Mouse (Mus musculus) lung, embryonic 14.5 days (tissue): ENCODE results near the gene Aicda. TPM values are rescaled to one million over a fixed set of nuclear protein-coding genes. Genes with fewer than 3 reads are reported as not detected.

Source experiments
- ATAC-seq: fragments of 200-750 bp; cut with Nextera tagmentation; 2 replicates; pipeline ENCODE4 v1.8.0; 2017; ENCODE audit warnings: mild to moderate bottlenecking, moderate TSS enrichment, moderate library complexity; ENCODE audit not compliant: insufficient read depth
- DNase-seq: peaks from one replicate; pipeline ENCODE4 v3.0.0-alpha.2; 2015
- H3K27ac ChIP-seq: fragments of 300-500 bp; sonication (generic); 2 replicates; pipeline ENCODE4 v1.5.1; 2014; ENCODE audit warnings: low read depth, mild to moderate bottlenecking, moderate library complexity
- H3K27me3 ChIP-seq: fragments of 300-500 bp; sonication (generic); 2 replicates; pipeline ENCODE4 v1.6.1; 2014; ENCODE audit warnings: low read length, control low read depth; ENCODE audit not compliant: insufficient read depth
- H3K36me3 ChIP-seq: fragments of 300-500 bp; sonication (generic); 2 replicates; pipeline ENCODE4 v1.6.1; 2014; ENCODE audit warnings: control low read depth; ENCODE audit not compliant: insufficient read depth
- H3K4me1 ChIP-seq: fragments of 300-500 bp; sonication (generic); 2 replicates; pipeline ENCODE4 v1.6.1; 2014; ENCODE audit warnings: antibody characterized with exemption, control low read depth; ENCODE audit not compliant: insufficient read depth
- H3K4me2 ChIP-seq: fragments of 300-500 bp; sonication (generic); 2 replicates; pipeline ENCODE4 v1.6.1; 2014; ENCODE audit warnings: mild to moderate bottlenecking
- H3K4me3 ChIP-seq: fragments of 300-500 bp; sonication (generic); 2 replicates; pipeline ENCODE4 v1.5.1; 2014; ENCODE audit warnings: low read depth, low read length
- H3K9ac ChIP-seq: fragments of 300-500 bp; sonication (generic); 2 replicates; pipeline ENCODE4 v1.6.1; 2014
- H3K9me3 ChIP-seq: fragments of 300-500 bp; sonication (generic); 2 replicates; pipeline ENCODE4 v1.6.1; 2016; ENCODE audit warnings: low read depth, low read length, control low read depth
- CTCF ChIP-seq: IDR thresholded peaks from 2 replicates; pipeline ENCODE4 v1.5.1; 2016; ENCODE audit warnings: antibody characterized with exemption, low read depth
- WGBS: fragments of 180-500 bp; shearing (Covaris S2); extraction: QIAGEN DNeasy Blood & Tissue Kit; methylation state at CpG from one replicate; pipeline ENCODE4 v1.1.7; 2014; 5-methylcytosine and 5-hydroxymethylcytosine counted together
- polyA plus RNA-seq: library from polyadenylated mRNA; unstranded; fragments of >200 nt; fragmentation: Nextera tagmentation; extraction: Ambion mirVana; gene quantifications from 2 replicates; pipeline ENCODE4 v1.2.1, GENCODE M21; 2014

Aicda gene
- polyA plus RNA-seq, 1 experiment from 2014 or later, result not detected

DNA sequence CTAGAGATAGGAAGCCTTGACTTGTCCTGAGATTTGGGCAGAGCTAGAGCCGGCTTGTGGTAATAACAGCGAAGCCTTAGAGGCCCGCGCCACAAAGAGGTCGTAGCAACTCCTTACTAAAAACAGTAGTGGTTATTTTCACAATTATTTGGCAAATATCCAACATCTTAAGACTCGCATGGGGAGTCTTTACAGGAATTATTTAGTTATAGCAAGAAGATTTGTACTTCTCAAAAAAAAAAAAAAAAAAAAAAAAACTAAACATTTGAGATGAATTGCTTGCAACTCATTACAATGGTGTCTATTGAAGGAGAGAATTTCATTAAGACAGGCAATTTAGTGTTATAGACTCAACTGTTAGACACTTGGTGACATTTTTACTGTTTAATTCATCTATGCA lies 501 bp downstream of the Aicda start:
- no peak overlapping the region for H3K9ac ChIP-seq
- H3K4me2 ChIP-seq, result no peak overlapping the region
- no peaks in the 10 kb centered on the region for H3K4me1 ChIP-seq
- no peaks in the 10 kb centered on the region for H3K27me3 ChIP-seq
- DNase-seq, result no peak
- WGBS, result 53% methylated on average over 6 of the region's 6 CpGs
- TF ChIP-seq CTCF, result no peak
- no peaks in the 10 kb centered on the region for H3K9me3 ChIP-seq
- no peak for ATAC-seq
- H3K27ac ChIP-seq, result no peak overlapping the region
- H3K36me3 ChIP-seq, result no peaks in the 10 kb centered on the region
- H3K4me3 ChIP-seq, result no peak overlapping the region

DNA sequence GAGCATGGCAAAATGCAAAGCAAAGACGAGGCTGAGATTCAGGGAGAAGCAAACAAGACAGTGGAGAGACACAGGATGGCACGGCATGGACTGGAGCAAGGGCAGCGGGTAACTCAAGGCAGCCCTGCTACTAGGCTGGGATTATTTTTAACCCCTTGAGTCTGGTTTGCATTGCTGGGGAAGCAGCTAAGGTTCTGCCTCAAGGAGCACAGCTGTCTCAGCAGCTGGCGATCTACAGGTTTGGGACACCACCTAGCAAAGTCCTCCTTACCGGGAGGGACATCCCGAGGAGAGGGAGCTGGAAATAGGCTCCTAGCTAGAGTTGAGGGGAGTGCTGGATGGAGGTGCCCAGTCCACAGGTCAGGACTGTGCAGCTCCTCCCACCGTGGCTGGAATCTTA lies 1.7 kb downstream of the Aicda start:
- no peaks in the 10 kb centered on the region for H3K4me1 ChIP-seq
- no peaks in the 10 kb centered on the region for H3K36me3 ChIP-seq
- no peak overlapping the region for H3K4me2 ChIP-seq
- DNase-seq (no peak), ATAC-seq (no peak)
- no peaks in the 10 kb centered on the region for H3K27me3 ChIP-seq
- no peak overlapping the region for H3K27ac ChIP-seq
- H3K9me3 ChIP-seq, result no peaks in the 10 kb centered on the region
- no peak overlapping the region for H3K4me3 ChIP-seq
- no peak overlapping the region for H3K9ac ChIP-seq
- no peak for TF ChIP-seq CTCF
- WGBS, result 30% methylated on average over 7 of the region's 7 CpGs

DNA sequence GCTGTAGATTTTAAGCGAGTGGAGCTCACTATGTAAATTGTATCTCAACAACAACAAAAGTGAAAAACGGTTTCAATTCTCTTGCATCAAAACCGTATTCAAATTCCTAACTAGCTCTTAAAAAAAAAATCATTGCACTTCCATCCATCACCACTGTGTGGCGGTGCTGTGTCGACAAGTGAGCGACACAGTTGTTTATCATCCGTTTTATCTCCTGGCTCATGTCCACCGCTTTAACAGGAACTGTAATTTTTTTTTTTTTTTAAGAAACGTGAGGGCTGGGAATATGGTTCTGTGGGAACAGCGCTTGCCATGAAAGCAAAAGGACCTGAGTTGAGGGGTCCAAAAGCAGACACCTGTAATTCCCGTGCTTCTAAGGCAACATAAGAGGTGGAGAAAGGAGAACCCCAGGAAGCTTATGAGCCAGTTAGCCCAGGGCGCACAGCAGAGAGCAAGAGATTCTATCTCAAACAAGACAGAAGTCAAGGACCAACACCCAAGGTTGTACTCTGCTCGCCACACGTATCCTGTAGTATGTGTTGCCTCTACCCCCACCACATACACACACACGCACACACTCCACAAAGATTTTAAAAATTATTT lies 3.5 kb downstream of the Aicda start:
- H3K4me3 ChIP-seq, result no peak overlapping the region
- no peaks in the 10 kb centered on the region for H3K4me1 ChIP-seq
- WGBS, result 23% methylated on average over 15 of the region's 15 CpGs
- no peaks in the 10 kb centered on the region for H3K36me3 ChIP-seq
- no peak for ATAC-seq
- peak; percentile 88 for DNase-seq
- H3K4me2 ChIP-seq, result peak overlapping the region; percentile 24; the same call in 1 of the 2 replicates
- no peaks in the 10 kb centered on the region for H3K9me3 ChIP-seq
- H3K27me3 ChIP-seq, result 0 out of 2 replicates have a peak, but pooled peaks cover 4% of the 10 kb centered on the region
- H3K9ac ChIP-seq, result no peak overlapping the region
- TF ChIP-seq CTCF, result peak; percentile 75
- no peak overlapping the region for H3K27ac ChIP-seq

DNA sequence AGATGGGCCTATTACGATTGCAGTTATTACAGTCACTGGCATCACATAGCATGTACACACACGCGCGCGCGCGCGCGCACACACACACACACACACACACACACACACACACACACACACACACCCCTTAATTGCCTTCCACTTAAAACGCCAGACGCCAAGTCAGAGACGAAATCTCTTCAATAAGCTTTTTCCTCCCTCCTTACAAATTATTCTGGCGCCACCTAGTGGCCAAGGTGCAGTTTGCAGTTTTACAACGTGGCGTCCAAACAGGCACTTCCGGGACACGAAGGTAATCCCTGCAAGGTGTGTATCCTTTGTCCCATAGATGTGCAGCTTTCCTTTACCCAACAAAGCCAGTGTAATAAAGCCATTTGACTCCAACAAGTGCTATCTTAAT lies 6.8 kb downstream of the Aicda start:
- Histone ChIP-seq H3K4me2 (peak overlapping the region; percentile 47), H3K27me3 (0 out of 2 replicates have a peak, but pooled peaks cover 9% of the 10 kb centered on the region), H3K9me3 (no peaks in the 10 kb centered on the region), H3K4me1 (no peaks in the 10 kb centered on the region), H3K27ac (no peak overlapping the region), H3K9ac (no peak overlapping the region), H3K36me3 (no peaks in the 10 kb centered on the region), H3K4me3 (no peak overlapping the region)
- WGBS, result 12% methylated on average over 17 of the region's 17 CpGs
- DNase-seq (peak; percentile 94), ATAC-seq (peak; percentile 36; the same call in 1 of the 2 replicates)
- peak; percentile 92 for TF ChIP-seq CTCF

DNA sequence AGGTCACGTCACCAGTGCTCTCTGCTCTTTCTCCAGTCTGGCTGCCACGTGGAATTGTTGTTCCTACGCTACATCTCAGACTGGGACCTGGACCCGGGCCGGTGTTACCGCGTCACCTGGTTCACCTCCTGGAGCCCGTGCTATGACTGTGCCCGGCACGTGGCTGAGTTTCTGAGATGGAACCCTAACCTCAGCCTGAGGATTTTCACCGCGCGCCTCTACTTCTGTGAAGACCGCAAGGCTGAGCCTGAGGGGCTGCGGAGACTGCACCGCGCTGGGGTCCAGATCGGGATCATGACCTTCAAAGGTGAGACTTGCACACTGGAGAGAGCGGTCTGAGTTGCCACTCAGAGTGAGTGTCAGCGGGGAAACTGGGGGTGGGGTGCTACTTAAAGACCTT lies 7.4 kb downstream of the Aicda start:
- 0 out of 2 replicates have a peak, but pooled peaks cover 9% of the 10 kb centered on the region for H3K27me3 ChIP-seq
- no peak overlapping the region for H3K4me2 ChIP-seq
- TF ChIP-seq CTCF, result no peak
- DNase-seq, result no peak
- 78% methylated on average over 20 of the region's 20 CpGs for WGBS
- no peak overlapping the region for H3K27ac ChIP-seq
- H3K36me3 ChIP-seq, result no peaks in the 10 kb centered on the region
- no peaks in the 10 kb centered on the region for H3K9me3 ChIP-seq
- ATAC-seq, result peak; percentile 37; the same call in 1 of the 2 replicates
- no peaks in the 10 kb centered on the region for H3K4me1 ChIP-seq
- H3K4me3 ChIP-seq, result no peak overlapping the region
- no peak overlapping the region for H3K9ac ChIP-seq

DNA sequence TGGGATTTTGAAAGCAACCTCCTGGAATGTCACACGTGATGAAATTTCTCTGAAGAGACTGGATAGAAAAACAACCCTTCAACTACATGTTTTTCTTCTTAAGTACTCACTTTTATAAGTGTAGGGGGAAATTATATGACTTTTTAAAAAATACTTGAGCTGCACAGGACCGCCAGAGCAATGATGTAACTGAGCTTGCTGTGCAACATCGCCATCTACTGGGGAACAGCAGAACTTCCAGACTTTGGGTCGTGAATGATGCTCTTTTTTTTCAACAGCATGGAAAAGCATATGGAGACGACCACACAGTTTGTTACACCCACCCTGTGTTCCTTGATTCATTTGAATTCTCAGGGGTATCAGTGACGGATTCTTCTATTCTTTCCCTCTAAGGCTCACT lies 8.9 kb downstream of the Aicda start:
- WGBS, result 3% methylated on average over 6 of the region's 6 CpGs
- Histone ChIP-seq H3K4me3 (no peak overlapping the region), H3K27me3 (0 out of 2 replicates have a peak, but pooled peaks cover 9% of the 10 kb centered on the region), H3K9me3 (no peaks in the 10 kb centered on the region), H3K9ac (no peak overlapping the region), H3K36me3 (no peaks in the 10 kb centered on the region), H3K4me2 (no peak overlapping the region), H3K27ac (no peak overlapping the region), H3K4me1 (no peaks in the 10 kb centered on the region)
- TF ChIP-seq CTCF, result peak; percentile 92
- DNase-seq (peak; percentile 92), ATAC-seq (peak; percentile 41; the same call in 1 of the 2 replicates)

DNA sequence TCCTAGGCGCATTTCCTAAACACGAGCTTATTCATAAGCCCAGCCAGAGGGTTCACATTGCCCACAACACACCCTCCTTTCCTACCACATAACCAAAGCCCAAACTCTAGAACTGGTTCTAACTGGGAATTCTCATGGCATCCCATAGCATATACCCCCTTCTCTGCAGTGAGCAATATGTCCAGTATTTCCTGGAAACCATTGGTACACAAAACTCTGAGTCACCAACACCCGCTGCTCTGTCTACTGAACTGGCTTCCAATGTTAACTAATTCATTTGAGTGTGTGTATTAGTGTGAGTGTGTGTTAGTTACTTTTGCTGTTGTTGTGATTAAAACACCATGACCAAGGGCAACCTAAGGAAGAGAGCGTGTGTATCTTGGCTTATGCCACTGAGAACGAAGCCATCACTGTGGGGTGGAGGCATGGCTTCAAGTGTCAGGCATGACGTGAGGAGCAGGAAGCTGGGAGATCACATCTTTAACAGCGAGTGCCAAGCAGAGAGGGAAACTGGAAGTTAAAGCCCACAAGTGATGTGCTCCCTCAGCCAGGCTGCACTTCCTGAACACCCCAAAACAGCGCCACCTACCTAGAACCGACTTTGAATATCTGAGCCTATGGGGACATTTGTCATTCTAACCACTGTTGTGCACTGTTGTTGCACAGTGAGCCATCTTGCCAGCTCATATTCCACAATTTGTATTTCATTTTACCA lies 11.6 kb downstream of the Aicda start:
- no peaks in the 10 kb centered on the region for H3K36me3 ChIP-seq
- no peak for TF ChIP-seq CTCF
- H3K4me1 ChIP-seq, result no peaks in the 10 kb centered on the region
- no peak overlapping the region for H3K4me2 ChIP-seq
- H3K9ac ChIP-seq, result no peak overlapping the region
- H3K27ac ChIP-seq, result no peak overlapping the region
- WGBS, result 83% methylated on average over 9 of the region's 9 CpGs
- no peak overlapping the region for H3K4me3 ChIP-seq
- DNase-seq (no peak), ATAC-seq (no peak)
- H3K27me3 ChIP-seq, result 0 out of 2 replicates have a peak, but pooled peaks cover 9% of the 10 kb centered on the region
- H3K9me3 ChIP-seq, result no peaks in the 10 kb centered on the region
